Mouse (Mus musculus) cortical plate, adult 2 months (tissue): Measurements from ENCODE around the gene Emilin1.

Source experiments
- CTCF ChIP-seq: fragments of 200-500 bp; IDR thresholded peaks from 2 replicates; pipeline ENCODE4 v1.5.1; 2011; ENCODE audit warnings: mild to moderate bottlenecking, control low read depth, low read length; ENCODE audit not compliant: insufficient read depth; ENCODE audit errors: extremely low read depth
- POLR2A ChIP-seq: fragments of 200-500 bp; IDR thresholded peaks from 2 replicates; pipeline ENCODE4 v1.6.1; 2011; ENCODE audit warnings: mild to moderate bottlenecking, low read length, control low read depth; ENCODE audit not compliant: insufficient read depth; ENCODE audit errors: extremely low read depth

GRCm38 (mm10) chr5:30907413-30908059 is 5.7 kb upstream of the Emilin1 start, which contains the start of gene Ost4:
- TF ChIP-seq CTCF = no peak
- TF ChIP-seq POLR2A = peak; percentile 58
